Mouse (Mus musculus) spleen, adult 12 weeks (tissue): ENCODE measurements around the gene Kdm3a.

ENCODE experiments used
- DNase-seq: peaks from one replicate; pipeline ENCODE4 v3.0.0; 2022; ENCODE audit warnings: low spot score

The Kdm3a gene

GRCm38 (mm10) chr6:71575359-71575758 lies 57.4 kb downstream of the Kdm3a start:
- DNase-seq: no peak

DNA sequence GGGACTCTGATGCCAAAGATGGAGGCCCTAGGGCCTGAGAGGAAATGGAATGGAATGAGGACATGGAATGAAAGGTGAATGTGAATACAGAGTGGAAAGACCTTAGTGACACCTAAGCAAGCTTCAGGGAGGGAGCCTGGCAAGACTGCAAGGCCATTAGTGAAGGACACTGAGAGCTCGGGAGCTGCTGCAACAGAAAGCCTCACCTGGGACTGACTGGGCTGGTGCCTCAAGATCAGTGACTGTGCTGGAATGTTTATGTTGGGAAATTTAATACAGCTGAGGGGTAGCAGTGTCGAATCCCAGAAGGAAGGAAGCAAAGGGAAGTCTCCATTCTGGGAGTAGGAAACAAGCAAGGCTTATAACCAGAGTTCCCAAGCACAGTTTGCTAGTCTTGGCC lies 63.8 kb downstream of the Kdm3a start:
- DNase-seq: no peak

- no peak for DNase-seq
Measured at GRCm38 (mm10) chr6:71568616-71569015, 64.2 kb downstream of the Kdm3a start.

DNA sequence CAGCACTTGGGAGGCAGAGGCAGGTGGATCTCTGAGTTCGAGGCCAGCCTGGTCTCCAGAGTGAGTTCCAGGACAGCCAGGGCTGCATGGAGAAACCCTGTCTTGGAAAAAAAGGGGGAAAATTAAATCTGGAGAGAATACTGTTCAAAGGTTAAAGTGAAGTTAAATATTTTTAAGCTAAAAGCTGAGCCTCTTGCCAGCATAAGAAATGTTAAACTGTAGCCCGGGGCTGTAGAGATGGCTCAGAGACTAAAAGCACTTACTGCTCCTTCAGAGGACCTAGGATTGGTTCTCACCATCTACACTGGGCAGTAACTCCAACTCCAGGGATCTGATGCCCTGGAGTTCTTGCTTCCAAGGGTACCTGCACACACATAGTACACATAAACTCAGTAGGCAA lies 76.0 kb downstream of the Kdm3a start:
- DNase-seq: no peak

DNA sequence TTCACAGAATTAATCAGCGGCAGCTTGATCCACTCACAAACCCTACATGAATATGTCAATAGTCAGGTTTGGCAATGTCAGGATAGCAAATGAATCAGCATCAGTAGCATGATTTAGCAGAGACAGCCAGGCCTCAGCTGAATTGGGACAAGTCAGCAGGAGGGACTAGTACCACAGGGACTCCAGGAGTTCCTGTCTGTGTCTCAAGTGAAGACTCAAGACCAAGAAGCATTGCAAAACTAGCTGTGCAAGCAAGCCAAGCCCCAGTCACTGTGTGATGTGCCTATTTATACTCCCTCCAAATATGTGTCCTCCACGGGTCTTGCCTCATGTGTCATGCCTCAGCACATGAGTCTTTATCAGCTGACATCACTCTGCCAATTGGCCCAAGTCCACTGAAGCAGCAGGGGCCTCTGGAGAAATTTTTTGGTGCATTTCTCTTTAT lies 77.3 kb downstream of the Kdm3a start:
- no peak for DNase-seq

- DNase-seq: peak; percentile 95
Measured at GRCm38 (mm10) chr6:71543686-71544499, 88.9 kb downstream of the Kdm3a start, which contains the start of gene Chmp3. Gene Chmp3, plus strand, starts transcription at chr6:71543797.
